Mouse (Mus musculus) neural tube, embryonic 13.5 days (tissue): Measurements from ENCODE around the gene Six5. TPM values are rescaled to one million over a fixed set of nuclear protein-coding genes. Genes with fewer than 3 reads are reported as not detected.

Experiments used
- ATAC-seq: fragments of 200-750 bp; cut with Nextera tagmentation; 2 replicates; pipeline ENCODE4 v1.8.0; 2017; ENCODE audit warnings: low read depth, mild to moderate bottlenecking, moderate TSS enrichment, moderate library complexity
- H3K27ac ChIP-seq: fragments of 300-500 bp; sonication (generic); replicated peaks from 2 replicates; pipeline ENCODE4 v1.5.1; 2015; ENCODE audit warnings: moderate library complexity, mild to moderate bottlenecking, inconsistent platforms
- H3K27me3 ChIP-seq: fragments of 300-500 bp; sonication (generic); 2 replicates; pipeline ENCODE4 v1.6.1; 2015; ENCODE audit warnings: mild to moderate bottlenecking, inconsistent platforms
- H3K36me3 ChIP-seq: fragments of 300-500 bp; sonication (generic); 2 replicates; pipeline ENCODE4 v1.6.1; 2015; ENCODE audit warnings: mild to moderate bottlenecking, inconsistent platforms
- H3K4me1 ChIP-seq: fragments of 300-500 bp; sonication (generic); replicated peaks from 2 replicates; pipeline ENCODE4 v1.6.1; 2015; ENCODE audit warnings: inconsistent platforms
- H3K4me2 ChIP-seq: fragments of 300-500 bp; sonication (generic); 2 replicates; pipeline ENCODE4 v1.6.1; 2015; ENCODE audit warnings: inconsistent platforms, mild to moderate bottlenecking, moderate library complexity
- H3K4me3 ChIP-seq: fragments of 300-500 bp; sonication (generic); 2 replicates; pipeline ENCODE4 v1.5.1; 2015; ENCODE audit warnings: mild to moderate bottlenecking, inconsistent platforms
- H3K9ac ChIP-seq: fragments of 300-500 bp; sonication (generic); 2 replicates; pipeline ENCODE4 v1.6.1; 2015; ENCODE audit warnings: moderate library complexity, mild to moderate bottlenecking, inconsistent platforms
- H3K9me3 ChIP-seq: fragments of 300-500 bp; sonication (generic); 2 replicates; pipeline ENCODE4 v1.6.1; 2016; ENCODE audit warnings: inconsistent platforms
- WGBS: fragments of 180-500 bp; shearing (Covaris S2); methylation state at CpG from one replicate; pipeline ENCODE4 v1.1.7; 2015; 5-methylcytosine and 5-hydroxymethylcytosine counted together
- polyA plus RNA-seq: library from polyadenylated mRNA; unstranded; fragments of >200 nt; fragmentation: Nextera tagmentation; extraction: Ambion mirVana; gene quantifications from 2 replicates; pipeline ENCODE4 v1.2.1, GENCODE M21; 2015

Six5 gene
- polyA plus RNA-seq, 1 experiment from 2014 or later, result 2.5 TPM

GRCm38 (mm10) chr7:19078732-19079131 is 15.7 kb upstream of the Six5 start:
- Histone ChIP-seq H3K36me3 (peaks cover 56% of the 10 kb centered on the region), H3K9me3 (no peaks in the 10 kb centered on the region), H3K27ac (no peak overlapping the region), H3K9ac (no peak overlapping the region), H3K4me3 (no peak overlapping the region), H3K4me2 (no peak overlapping the region), H3K27me3 (no peaks in the 10 kb centered on the region), H3K4me1 (peaks cover 41% of the 10 kb centered on the region)
- ATAC-seq, result no peak
- WGBS, result 89% methylated on average over 3 of the region's 3 CpGs

GRCm38 (mm10) chr7:19080451-19080950 is 13.9 kb upstream of the Six5 start:
- Histone ChIP-seq H3K27me3 (0 out of 2 replicates have a peak, but pooled peaks cover 9% of the 10 kb centered on the region), H3K9ac (no peak overlapping the region), H3K4me3 (no peak overlapping the region), H3K36me3 (peaks cover 62% of the 10 kb centered on the region), H3K9me3 (no peaks in the 10 kb centered on the region), H3K4me2 (no peak overlapping the region), H3K27ac (no peak overlapping the region), H3K4me1 (peaks cover 53% of the 10 kb centered on the region)
- 85% methylated on average over 19 of the region's 19 CpGs for whole genome bisulfite sequencing
- ATAC-seq, result no peak

GRCm38 (mm10) chr7:19082171-19082570 is 12.2 kb upstream of the Six5 start:
- no peak overlapping the region for H3K4me3 ChIP-seq
- no peak overlapping the region for H3K4me2 ChIP-seq
- peaks cover 70% of the 10 kb centered on the region for H3K36me3 ChIP-seq
- 0 out of 2 replicates have a peak, but pooled peaks cover 9% of the 10 kb centered on the region for H3K27me3 ChIP-seq
- H3K4me1 ChIP-seq, result peaks cover 55% of the 10 kb centered on the region
- 74% methylated on average over 4 of the region's 4 CpGs for WGBS
- H3K9me3 ChIP-seq, result no peaks in the 10 kb centered on the region
- H3K9ac ChIP-seq, result peak overlapping the region; percentile 31; the same call in 1 of the 2 replicates
- no peak for ATAC-seq
- H3K27ac ChIP-seq, result no peak overlapping the region

DNA sequence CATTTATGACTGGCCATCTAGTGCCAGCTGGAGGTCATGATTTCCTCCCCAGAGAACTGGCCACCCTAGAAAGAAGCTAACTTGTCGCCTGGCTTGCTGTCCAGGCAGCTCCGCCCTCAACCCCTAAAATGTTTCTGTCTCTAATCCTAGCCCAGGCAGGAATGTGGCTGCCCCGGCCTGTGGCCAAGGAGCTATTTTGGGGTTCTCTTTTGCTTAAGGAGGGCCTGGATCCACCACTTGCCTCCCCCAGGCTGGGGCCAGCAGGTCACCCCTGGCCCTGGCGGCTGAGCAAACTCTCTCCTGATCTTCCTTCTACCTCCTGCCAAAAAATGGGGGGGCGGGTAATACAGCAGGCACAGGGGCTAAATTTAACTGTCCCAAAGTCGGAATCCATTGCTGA is 11.3 kb upstream of the Six5 start:
- 0 out of 2 replicates have a peak, but pooled peaks cover 9% of the 10 kb centered on the region for H3K27me3 ChIP-seq
- WGBS, result 57% methylated on average over 6 of the region's 6 CpGs
- ATAC-seq, result no peak
- no peak overlapping the region for H3K27ac ChIP-seq
- no peak overlapping the region for H3K9ac ChIP-seq
- H3K36me3 ChIP-seq, result peaks cover 76% of the 10 kb centered on the region
- H3K4me2 ChIP-seq, result no peak overlapping the region
- no peak overlapping the region for H3K4me3 ChIP-seq
- H3K4me1 ChIP-seq, result peaks cover 46% of the 10 kb centered on the region
- H3K9me3 ChIP-seq, result no peaks in the 10 kb centered on the region

DNA sequence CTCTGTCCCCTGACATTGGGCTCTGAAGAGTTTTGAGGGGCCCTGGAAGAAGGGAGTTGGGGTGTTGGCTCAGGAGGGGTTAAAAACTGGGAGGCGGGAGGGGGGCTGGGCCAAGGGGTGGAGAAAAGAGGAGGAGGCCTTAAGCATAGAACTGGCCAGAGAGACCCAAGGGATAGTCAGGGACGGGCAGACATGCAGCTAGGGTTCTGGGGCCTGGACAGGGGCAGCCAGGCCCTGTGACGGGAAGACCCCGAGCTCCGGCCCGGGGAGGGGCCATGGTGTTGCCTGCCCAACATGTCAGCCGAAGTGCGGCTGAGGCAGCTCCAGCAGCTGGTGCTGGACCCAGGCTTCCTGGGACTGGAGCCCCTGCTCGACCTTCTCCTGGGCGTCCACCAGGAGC is 10.7 kb upstream of the Six5 start, which contains the start of gene Dmpk:
Gene Dmpk (plus strand): TSS at position 149 of the 400 bp plus-strand sequence.
- Histone ChIP-seq H3K4me3 (peak within 1 kb of the TSS; percentile 12; the same call in 1 of the 2 replicates), H3K27ac (no peak within 1 kb of the TSS), H3K9ac (peak within 1 kb of the TSS; percentile 38), H3K4me2 (peak within 1 kb of the TSS; percentile 28), H3K9me3 (no peaks in the 10 kb centered on the region), H3K27me3 (0 out of 2 replicates have a peak, but pooled peaks cover 9% of the 10 kb centered on the region), H3K36me3 (peaks cover 76% of the 10 kb centered on the region), H3K4me1 (peaks cover 40% of the 10 kb centered on the region)
- no peak for ATAC-seq
- 54% methylated on average over 10 of the region's 10 CpGs for WGBS

- ATAC-seq, result no peak
- no peak overlapping the region for H3K27ac ChIP-seq
- H3K4me1 ChIP-seq, result peaks cover 38% of the 10 kb centered on the region
- H3K36me3 ChIP-seq, result peaks cover 75% of the 10 kb centered on the region
- H3K27me3 ChIP-seq, result 0 out of 2 replicates have a peak, but pooled peaks cover 9% of the 10 kb centered on the region
- H3K9ac ChIP-seq, result peak overlapping the region; percentile 38; the same call in 1 of the 2 replicates
- no peak overlapping the region for H3K4me2 ChIP-seq
- 78% methylated on average over 6 of the region's 6 CpGs for WGBS
- H3K9me3 ChIP-seq, result no peaks in the 10 kb centered on the region
- H3K4me3 ChIP-seq, result no peak overlapping the region
Measured at GRCm38 (mm10) chr7:19084277-19084771, 10.1 kb upstream of the Six5 start.

- Histone ChIP-seq H3K4me3 (no peak overlapping the region), H3K27me3 (peaks cover 9% of the 10 kb centered on the region; the same call in 1 of the 2 replicates), H3K27ac (no peak overlapping the region), H3K4me1 (peaks cover 38% of the 10 kb centered on the region), H3K4me2 (0 out of 2 replicates have a peak overlapping the region, but pooled peaks have one; percentile 2), H3K9ac (peak overlapping the region; percentile 41; the same call in 1 of the 2 replicates), H3K36me3 (peaks cover 73% of the 10 kb centered on the region), H3K9me3 (no peaks in the 10 kb centered on the region)
- 24% methylated on average over 9 of the region's 9 CpGs for WGBS
- no peak for ATAC-seq
Measured at GRCm38 (mm10) chr7:19084921-19085473, 9.4 kb upstream of the Six5 start.

GRCm38 (mm10) chr7:19085495-19085894 is 8.9 kb upstream of the Six5 start:
- Histone ChIP-seq H3K9ac (peak overlapping the region; percentile 41; the same call in 1 of the 2 replicates), H3K9me3 (no peaks in the 10 kb centered on the region), H3K27me3 (peaks cover 14% of the 10 kb centered on the region), H3K27ac (no peak overlapping the region), H3K4me1 (peaks cover 38% of the 10 kb centered on the region), H3K4me2 (peak overlapping the region; percentile 9; the same call in 1 of the 2 replicates), H3K4me3 (no peak overlapping the region), H3K36me3 (peaks cover 73% of the 10 kb centered on the region)
- 9% methylated on average over 6 of the region's 6 CpGs for WGBS
- ATAC-seq, result no peak

DNA sequence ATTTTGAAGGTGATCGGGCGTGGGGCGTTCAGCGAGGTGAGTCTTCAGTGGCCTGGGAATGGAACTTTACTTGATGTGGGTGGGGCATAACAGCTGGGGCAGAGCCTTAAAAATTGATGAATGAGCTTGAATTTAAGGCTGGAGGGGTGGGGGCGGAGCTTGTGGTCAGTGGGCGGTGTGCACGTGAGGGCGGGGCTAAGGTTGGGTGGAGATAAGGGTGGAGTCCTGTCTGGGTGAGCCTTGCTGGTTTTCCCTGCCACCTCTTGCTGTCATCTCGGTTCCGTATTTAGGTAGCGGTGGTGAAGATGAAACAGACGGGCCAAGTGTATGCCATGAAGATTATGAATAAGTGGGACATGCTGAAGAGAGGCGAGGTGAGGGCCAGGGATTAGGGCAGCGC is 8.4 kb upstream of the Six5 start:
- WGBS, result 11% methylated on average over 14 of the region's 14 CpGs
- Histone ChIP-seq H3K4me3 (no peak overlapping the region), H3K27ac (no peak overlapping the region), H3K36me3 (peaks cover 73% of the 10 kb centered on the region), H3K4me2 (peak overlapping the region; percentile 9; the same call in 1 of the 2 replicates), H3K9me3 (no peaks in the 10 kb centered on the region), H3K27me3 (peaks cover 19% of the 10 kb centered on the region), H3K4me1 (peaks cover 38% of the 10 kb centered on the region), H3K9ac (no peak overlapping the region)
- ATAC-seq, result no peak

DNA sequence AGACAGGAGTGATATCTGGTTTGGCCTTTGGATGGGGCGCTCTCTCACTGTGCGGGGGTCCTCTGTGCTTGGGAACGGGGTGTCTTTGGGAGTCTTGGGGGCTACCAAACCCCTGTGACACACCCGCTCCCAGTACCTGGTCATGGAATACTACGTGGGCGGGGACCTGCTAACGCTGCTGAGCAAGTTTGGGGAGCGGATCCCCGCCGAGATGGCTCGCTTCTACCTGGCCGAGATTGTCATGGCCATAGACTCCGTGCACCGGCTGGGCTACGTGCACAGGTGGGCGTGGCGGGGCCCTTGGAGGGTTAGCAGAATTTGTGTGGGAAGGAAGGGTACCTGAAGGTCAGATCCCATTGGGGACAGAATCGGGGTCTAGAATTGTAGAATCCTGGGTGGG is 7.6 kb upstream of the Six5 start:
- no peak overlapping the region for H3K27ac ChIP-seq
- H3K9ac ChIP-seq, result no peak overlapping the region
- H3K4me2 ChIP-seq, result no peak overlapping the region
- peaks cover 41% of the 10 kb centered on the region for H3K4me1 ChIP-seq
- peaks cover 73% of the 10 kb centered on the region for H3K36me3 ChIP-seq
- 55% methylated on average over 18 of the region's 18 CpGs for WGBS
- H3K9me3 ChIP-seq, result no peaks in the 10 kb centered on the region
- ATAC-seq, result no peak
- no peak overlapping the region for H3K4me3 ChIP-seq
- H3K27me3 ChIP-seq, result peaks cover 27% of the 10 kb centered on the region

- H3K4me3 ChIP-seq, result no peak overlapping the region
- H3K9me3 ChIP-seq, result no peaks in the 10 kb centered on the region
- H3K36me3 ChIP-seq, result peaks cover 59% of the 10 kb centered on the region
- H3K27ac ChIP-seq, result no peak overlapping the region
- peaks cover 49% of the 10 kb centered on the region for H3K4me1 ChIP-seq
- WGBS, result 48% methylated on average over 10 of the region's 10 CpGs
- no peak overlapping the region for H3K9ac ChIP-seq
- peaks cover 30% of the 10 kb centered on the region for H3K27me3 ChIP-seq
- no peak for ATAC-seq
- H3K4me2 ChIP-seq, result no peak overlapping the region
Measured at GRCm38 (mm10) chr7:19088813-19089212, 5.6 kb upstream of the Six5 start.

- WGBS, result 28% methylated on average over 17 of the region's 17 CpGs
- H3K4me3 ChIP-seq, result 0 out of 2 replicates have a peak overlapping the region, but pooled peaks have one; percentile 59
- H3K36me3 ChIP-seq, result peaks cover 49% of the 10 kb centered on the region
- peaks cover 42% of the 10 kb centered on the region for H3K27me3 ChIP-seq
- H3K4me2 ChIP-seq, result peak overlapping the region; percentile 95
- no peak overlapping the region for H3K27ac ChIP-seq
- H3K4me1 ChIP-seq, result peaks cover 55% of the 10 kb centered on the region
- H3K9ac ChIP-seq, result peak overlapping the region; percentile 56
- no peaks in the 10 kb centered on the region for H3K9me3 ChIP-seq
- no peak for ATAC-seq
Measured at GRCm38 (mm10) chr7:19091913-19092312, 2.5 kb upstream of the Six5 start.
